Mouse (Mus musculus) E14TG2a.4 (cell line): ENCODE results near the gene Trib2.

Experiments used
- CTCF ChIP-seq: conservative IDR thresholded peaks from 2 replicates; pipeline ENCODE4 v1.5.1; 2014; ENCODE audit warnings: low read length
- NANOG ChIP-seq: IDR thresholded peaks from 2 replicates; pipeline ENCODE4 v1.6.1; 2014; ENCODE audit warnings: borderline replicate concordance, low read length, mixed read lengths

- no peak for TF ChIP-seq CTCF
- TF ChIP-seq NANOG: no peak
These were observed 11.8 kb downstream of the Trib2 start for GRCm38 (mm10) chr12:15804931-15805331.
